Mouse (Mus musculus): Measurements from ENCODE around the gene Cubn.

Gene Cubn

GRCm38 (mm10) chr2:13409767-13410519 lies 81.7 kb downstream of the Cubn start:
- intact Hi-C loops (cut with DNase I), result loop anchor here (10.0 kb wide), 2 partner anchors 115 kb away; no protein-coding TSS in a partner anchor

- intact Hi-C loops (cut with DNase I), result loop anchor here (10.0 kb wide), 1 partner anchor 114 kb away; no protein-coding TSS in a partner anchor
Measured at GRCm38 (mm10) chr2:13408333-13408732, 83.3 kb downstream of the Cubn start.

GRCm38 (mm10) chr2:13407698-13408097 lies 83.9 kb downstream of the Cubn start:
- intact Hi-C loops (cut with DNase I), result loop anchor here (10.0 kb wide), 1 partner anchor 113 kb away; no protein-coding TSS in a partner anchor

GRCm38 (mm10) chr2:13407272-13407671 lies 84.3 kb downstream of the Cubn start:
- intact Hi-C loops (cut with DNase I), result loop anchor here (10.0 kb wide), 1 partner anchor 112 kb away; no protein-coding TSS in a partner anchor

- intact Hi-C loops (cut with DNase I), result loop anchor here (10.0 kb wide), 1 partner anchor 110 kb away; no protein-coding TSS in a partner anchor
Measured at GRCm38 (mm10) chr2:13404986-13405678, 86.5 kb downstream of the Cubn start.

- intact Hi-C loops (cut with DNase I), result loop anchor here (10.0 kb wide), 1 partner anchor 106 kb away; no protein-coding TSS in a partner anchor
Measured at GRCm38 (mm10) chr2:13400831-13401230, 90.8 kb downstream of the Cubn start.

- intact Hi-C loops (cut with DNase I), result loop anchor here (5.0 to 10.0 kb wide), 2 partner anchors 105 to 143 kb away; partner anchors contain the start of gene Trdmt1
Measured at GRCm38 (mm10) chr2:13399480-13400072, 92.0 kb downstream of the Cubn start.

- intact Hi-C loops (cut with DNase I), result loop anchor here (5.0 kb wide), 1 partner anchor 143 kb away; the partner anchor contains the start of gene Trdmt1
Measured at GRCm38 (mm10) chr2:13398955-13399354, 92.7 kb downstream of the Cubn start.

- intact Hi-C loops (cut with DNase I), result loop anchor here (5.0 kb wide), 1 partner anchor 144 kb away; the partner anchor contains the start of gene Trdmt1
Measured at GRCm38 (mm10) chr2:13398551-13398950, 93.1 kb downstream of the Cubn start.

GRCm38 (mm10) chr2:13396124-13396540 lies 95.5 kb downstream of the Cubn start:
- intact Hi-C loops (cut with DNase I), result loop anchor here (5.0 kb wide), 1 partner anchor 146 kb away; the partner anchor contains the start of gene Trdmt1

GRCm38 (mm10) chr2:13391018-13391417 lies 100.6 kb downstream of the Cubn start:
- intact Hi-C loops (cut with DNase I), result no loop called here

GRCm38 (mm10) chr2:13386631-13387030 lies 105.0 kb downstream of the Cubn start:
- intact Hi-C loops (cut with DNase I), result no loop called here

- intact Hi-C loops (cut with DNase I), result no loop called here
Measured at GRCm38 (mm10) chr2:13385542-13386345, 105.9 kb downstream of the Cubn start.

GRCm38 (mm10) chr2:13384775-13385541 lies 106.7 kb downstream of the Cubn start:
- intact Hi-C loops (cut with DNase I), result no loop called here

GRCm38 (mm10) chr2:13376166-13376565 lies 115.4 kb downstream of the Cubn start:
- intact Hi-C loops (cut with DNase I), result no loop called here

GRCm38 (mm10) chr2:13373291-13373690 lies 118.3 kb downstream of the Cubn start:
- intact Hi-C loops (cut with DNase I), result no loop called here

- intact Hi-C loops (cut with DNase I), result no loop called here
Measured at GRCm38 (mm10) chr2:13372825-13373224, 118.8 kb downstream of the Cubn start.

- intact Hi-C loops (cut with DNase I), result no loop called here
Measured at GRCm38 (mm10) chr2:13372256-13372824, 119.3 kb downstream of the Cubn start.

GRCm38 (mm10) chr2:13371797-13372170 lies 119.8 kb downstream of the Cubn start:
- intact Hi-C loops (cut with DNase I), result no loop called here
